In the genomic region with DNA sequence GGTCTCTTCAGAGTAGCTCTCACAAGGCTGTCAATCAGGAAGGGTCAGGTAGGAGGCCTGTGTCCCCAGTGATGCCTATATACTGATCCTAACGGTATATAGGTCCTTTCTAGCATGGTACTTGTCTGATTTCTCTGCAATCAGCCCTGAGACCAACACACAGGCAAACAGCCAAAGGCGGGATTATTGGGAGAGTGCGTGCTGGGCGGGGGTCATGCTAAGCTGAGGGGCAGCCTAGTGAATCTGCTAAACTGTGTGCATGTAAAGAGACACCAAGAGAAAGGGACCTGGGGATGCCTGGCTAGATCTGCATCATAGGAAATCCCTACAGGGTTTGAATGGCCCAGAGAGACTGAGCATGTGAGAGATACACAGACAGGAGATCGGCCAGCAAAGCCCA, we compare ENCODE assay signal across 11 mouse cellular contexts. TPM values are rescaled to one million over a fixed set of nuclear protein-coding genes. Genes with fewer than 3 reads are reported as not detected.
A peak's percentile ranks its signal among the peaks of the same experiment; 100 is the strongest.
DNase-seq lines count a peak whose midpoint lies in the region; ATAC-seq and TF ChIP-seq lines count a peak whose summit lies in the region.
"Had no signal": no experiment of that assay in that cellular context is flagged by ENCODE, and none has a peak within 500 bp of the region (broad histone marks: within the 10 kb centered on the region; RNA-seq: fewer than 3 reads in every experiment).

No protein-coding gene starts in this region.

- intact Hi-C loops in left cerebral cortex, postnatal 36 days (cut with DNase I) = no loop called here

- H3K4me2 ChIP-seq in kidney, embryonic 15.5 days = no peak overlapping the region
- H3K4me2 ChIP-seq in hindbrain, postnatal 0 days (ENCODE audit: low read depth, low read length) = no peak overlapping the region
- H3K4me2 ChIP-seq in neural tube, embryonic 14.5 days (ENCODE audit: low read depth, low read length) = no peak overlapping the region

- H3K27me3 ChIP-seq in kidney, embryonic 15.5 days = no peaks in the 10 kb centered on the region
- H3K27me3 ChIP-seq in forebrain, embryonic 10.5 days (ENCODE audit: poor library complexity, severe bottlenecking) = peaks cover 19% of the 10 kb centered on the region; the same call in 1 of the 2 replicates
- H3K27me3 ChIP-seq in hindbrain, postnatal 0 days (ENCODE audit: insufficient read depth, low read length) = no peaks in the 10 kb centered on the region
- H3K27me3 ChIP-seq in neural tube, embryonic 14.5 days (ENCODE audit: control insufficient read depth, insufficient read depth, low read length) = no peaks in the 10 kb centered on the region

- peaks cover 33% of the 10 kb centered on the region for H3K4me1 ChIP-seq in kidney, embryonic 15.5 days
- peaks cover 55% of the 10 kb centered on the region for H3K4me1 ChIP-seq in forebrain, embryonic 10.5 days
- H3K4me1 ChIP-seq in hindbrain, postnatal 0 days (ENCODE audit: insufficient read depth, low read length) = peaks cover 9% of the 10 kb centered on the region; the same call in 1 of the 2 replicates
- H3K4me1 ChIP-seq in neural tube, embryonic 14.5 days (ENCODE audit: control insufficient read depth, insufficient read depth, low read length) = peaks cover 19% of the 10 kb centered on the region

- H3K27ac ChIP-seq in kidney, embryonic 15.5 days = peak overlapping the region; percentile 95
- peak overlapping the region; percentile 97 for H3K27ac ChIP-seq in forebrain, embryonic 10.5 days
- H3K27ac ChIP-seq in hindbrain, postnatal 0 days = peak overlapping the region; percentile 91
- H3K27ac ChIP-seq in neural tube, embryonic 14.5 days (ENCODE audit: low read depth, low read length) = peak overlapping the region; percentile 91; the same call in 1 of the 2 replicates
- H3K27ac ChIP-seq: liver, embryonic 13.5 days had no signal

- no peak overlapping the region for H3K9ac ChIP-seq in kidney, embryonic 15.5 days
- peak overlapping the region; percentile 83; the same call in 1 of the 2 replicates for H3K9ac ChIP-seq in hindbrain, postnatal 0 days (replicated peaks; ENCODE audit: low read length)
- no peak overlapping the region for H3K9ac ChIP-seq in neural tube, embryonic 14.5 days (replicated peaks; ENCODE audit: low read depth, low read length)
- H3K9ac ChIP-seq: liver, embryonic 13.5 days had no signal

- H3K4me3 ChIP-seq in kidney, embryonic 15.5 days (replicated peaks) = no peak overlapping the region
- no peak overlapping the region for H3K4me3 ChIP-seq in forebrain, embryonic 10.5 days
- no peak overlapping the region for H3K4me3 ChIP-seq in hindbrain, postnatal 0 days (ENCODE audit: low read length)
- H3K4me3 ChIP-seq in neural tube, embryonic 14.5 days (ENCODE audit: low read depth, low read length) = no peak overlapping the region
- H3K4me3 ChIP-seq: liver, embryonic 13.5 days had no signal

- TF ChIP-seq CTCF in hindbrain, postnatal 0 days (IDR thresholded peaks at IDR 0.05; ENCODE audit: low read depth) = no peak

- ATAC-seq in kidney, embryonic 15.5 days (replicated peaks; ENCODE audit: low FRiP score) = no peak
- ATAC-seq in hindbrain, postnatal 0 days = no peak
- no peak for ATAC-seq in neural tube, embryonic 14.5 days (ENCODE audit: low read depth)

- peaks cover 13% of the 10 kb centered on the region; the same call in 1 of the 2 replicates for H3K36me3 ChIP-seq in kidney, embryonic 15.5 days
- peaks cover 13% of the 10 kb centered on the region for H3K36me3 ChIP-seq in forebrain, embryonic 10.5 days (replicated peaks)
- H3K36me3 ChIP-seq in hindbrain, postnatal 0 days (ENCODE audit: insufficient read depth, low read length) = peaks cover 24% of the 10 kb centered on the region; the same call in 1 of the 2 replicates
- H3K36me3 ChIP-seq in neural tube, embryonic 14.5 days (ENCODE audit: control insufficient read depth, insufficient read depth, low read length) = peaks cover 5% of the 10 kb centered on the region; the same call in 1 of the 2 replicates

- DNase-seq in kidney, adult 9 months = no peak
- DNase-seq in forebrain, embryonic 10.5 days (ENCODE audit: extremely low spot score, low spot score) = no peak
- DNase-seq in hindbrain, postnatal 0 days (ENCODE audit: low spot score) = peak; percentile 39
- no peak for DNase-seq in frontal cortex, adult 2 months (ENCODE audit: extremely low spot score in 1 of 2, low spot score in 1 of 2)
- DNase-seq in left cerebral cortex, postnatal 36 days (ENCODE audit: low spot score in 2 of 2) = no peak
- DNase-seq: kidney, adult 2 months; liver, embryonic 13.5 days had no signal

- no peaks in the 10 kb centered on the region for H3K9me3 ChIP-seq in kidney, embryonic 15.5 days (replicated peaks)
- no peaks in the 10 kb centered on the region for H3K9me3 ChIP-seq in forebrain, embryonic 10.5 days
- H3K9me3 ChIP-seq in hindbrain, postnatal 0 days (ENCODE audit: low read length) = no peaks in the 10 kb centered on the region
- no peaks in the 10 kb centered on the region for H3K9me3 ChIP-seq in neural tube, embryonic 14.5 days (ENCODE audit: control insufficient read depth, low read length)
- H3K9me3 ChIP-seq: G1E; liver, embryonic 13.5 days had no signal

- 76% methylated on average over 5 of the region's 5 CpGs for WGBS in kidney, embryonic 15.5 days
- WGBS in forebrain, embryonic 10.5 days = 73% methylated on average over 5 of the region's 5 CpGs
- 38% methylated on average over 5 of the region's 5 CpGs for WGBS in hindbrain, postnatal 0 days
- 39% methylated on average over 5 of the region's 5 CpGs for WGBS in neural tube, embryonic 14.5 days

RNA-seq across cellular contexts. Expression of gene Hes6, which starts 1.5 kb away (rescaled TPM):
- 67.4 and 70.0 TPM in 2 replicates for polyA plus RNA-seq in kidney, embryonic 15.5 days (2015; fragmentation: Nextera tagmentation; extraction: Ambion mirVana)
- 156 and 177 TPM in 2 replicates for polyA plus RNA-seq in forebrain, embryonic 10.5 days (2016; fragmentation: Nextera tagmentation; extraction: Ambion mirVana)
- total RNA-seq in hindbrain, postnatal 0 days (2014; rRNA removed) = 154 and 160 TPM in 2 replicates
- 129 and 131 TPM in 2 replicates for polyA plus RNA-seq in hindbrain, postnatal 0 days (2015; fragmentation: Nextera tagmentation; extraction: Ambion mirVana)
- 100 and 101 TPM in 2 replicates for polyA plus RNA-seq in neural tube, embryonic 14.5 days (2014; fragmentation: Nextera tagmentation; extraction: Ambion mirVana)
- 20.7 and 25.9 TPM in 2 replicates for polyA plus RNA-seq in frontal cortex, adult 2 months (2012; rRNA removed)
- total RNA-seq in left cerebral cortex, postnatal 36 days (2021) = 10 to 100 TPM; 14.9 to 18.8 TPM

RNA-seq across cellular contexts. Expression of gene Ilkap, which starts 16.7 kb away (rescaled TPM):
- polyA plus RNA-seq in kidney, embryonic 15.5 days (2015; fragmentation: Nextera tagmentation; extraction: Ambion mirVana) = 132 and 141 TPM in 2 replicates
- polyA plus RNA-seq in forebrain, embryonic 10.5 days (2016; fragmentation: Nextera tagmentation; extraction: Ambion mirVana) = 168 and 176 TPM in 2 replicates
- total RNA-seq in hindbrain, postnatal 0 days (2014; rRNA removed) = 66.7 and 66.9 TPM in 2 replicates
- 119 and 120 TPM in 2 replicates for polyA plus RNA-seq in hindbrain, postnatal 0 days (2015; fragmentation: Nextera tagmentation; extraction: Ambion mirVana)
- 145 and 150 TPM in 2 replicates for polyA plus RNA-seq in neural tube, embryonic 14.5 days (2014; fragmentation: Nextera tagmentation; extraction: Ambion mirVana)
- polyA plus RNA-seq in frontal cortex, adult 2 months (2012; rRNA removed) = 92.2 and 97.3 TPM in 2 replicates
- 10 to 100 TPM; 54.5 to 62.4 TPM for total RNA-seq in left cerebral cortex, postnatal 36 days (2021)

RNA-seq across cellular contexts. Expression of gene Per2, which starts 43.8 kb away (rescaled TPM):
- polyA plus RNA-seq in kidney, embryonic 15.5 days (2015; fragmentation: Nextera tagmentation; extraction: Ambion mirVana) = 2.9 and 3.6 TPM in 2 replicates
- polyA plus RNA-seq in forebrain, embryonic 10.5 days (2016; fragmentation: Nextera tagmentation; extraction: Ambion mirVana) = 1.3 and 1.6 TPM in 2 replicates
- total RNA-seq in hindbrain, postnatal 0 days (2014; rRNA removed) = 10.0 and 12.0 TPM in 2 replicates
- polyA plus RNA-seq in hindbrain, postnatal 0 days (2015; fragmentation: Nextera tagmentation; extraction: Ambion mirVana) = 4.2 and 5.1 TPM in 2 replicates
- polyA plus RNA-seq in neural tube, embryonic 14.5 days (2014; fragmentation: Nextera tagmentation; extraction: Ambion mirVana) = 3.7 and 7.5 TPM in 2 replicates
- polyA plus RNA-seq in frontal cortex, adult 2 months (2012; rRNA removed) = 18.6 and 19.4 TPM in 2 replicates
- 10 to 100 TPM; 28.9 to 37.8 TPM for total RNA-seq in left cerebral cortex, postnatal 36 days (2021)

RNA-seq across cellular contexts. Expression of gene Erfe, which starts 49.1 kb away (rescaled TPM):
- 1.9 and 2.0 TPM in 2 replicates for polyA plus RNA-seq in kidney, embryonic 15.5 days (2015; fragmentation: Nextera tagmentation; extraction: Ambion mirVana)
- 1.1 and 1.6 TPM in 2 replicates for polyA plus RNA-seq in forebrain, embryonic 10.5 days (2016; fragmentation: Nextera tagmentation; extraction: Ambion mirVana)
- total RNA-seq in hindbrain, postnatal 0 days (2014; rRNA removed) = 0.25 and 0.42 TPM in 2 replicates
- 0.15 and 0.19 TPM in 2 replicates for polyA plus RNA-seq in hindbrain, postnatal 0 days (2015; fragmentation: Nextera tagmentation; extraction: Ambion mirVana)
- 0.17 TPM in 1 of 2 replicates, not detected in the other for polyA plus RNA-seq in neural tube, embryonic 14.5 days (2014; fragmentation: Nextera tagmentation; extraction: Ambion mirVana)
- polyA plus RNA-seq in frontal cortex, adult 2 months (2012; rRNA removed) = 0.72 and 1.4 TPM in 2 replicates
- under 1 TPM; 0.14 to 0.76 TPM for total RNA-seq in left cerebral cortex, postnatal 36 days (2021)
- total RNA-seq: neutrophil, adult 5-6 weeks had no signal
